Mouse (Mus musculus) bone marrow, adult 2 months (tissue): ENCODE measurements around the gene Klhl20.

Source experiments
- CTCF ChIP-seq: fragments of 200-500 bp; IDR thresholded peaks from 2 replicates; pipeline ENCODE4 v1.5.1; 2011; ENCODE audit warnings: low read length, control low read depth; ENCODE audit not compliant: control insufficient read depth, insufficient read depth
- POLR2A ChIP-seq: fragments of 200-500 bp; IDR thresholded peaks from 2 replicates; pipeline ENCODE4 v1.6.1; 2011; ENCODE audit warnings: low read depth, mild to moderate bottlenecking, control low read depth, low read length, borderline replicate concordance; ENCODE audit not compliant: control insufficient read depth

- no peak for TF ChIP-seq CTCF
- no peak for TF ChIP-seq POLR2A
Measured at GRCm38 (mm10) chr1:161040855-161041254, 90.5 kb downstream of the Klhl20 start.
